Mouse (Mus musculus) adrenal gland, postnatal 4 days (tissue): Measurements from ENCODE around the gene Per2. TPM values are rescaled to one million over a fixed set of nuclear protein-coding genes. Genes with fewer than 3 reads are reported as not detected.

ENCODE experiments used
- DNase-seq, 2 experiments: peaks; one replicate each; pipeline ENCODE4 v3.0.0; 2021 to 2022; ENCODE audit warnings: low spot score in 2 of 2, mixed read lengths in 2 of 2
- total RNA-seq, 2 experiments: library from RNA; stranded (reverse); gene quantifications; 2 replicates each; pipeline ENCODE4 v1.2.3; 2021

Gene Per2
- total RNA-seq, 2 experiments from 2014 or later, result 23.6 to 27.1 TPM

DNA sequence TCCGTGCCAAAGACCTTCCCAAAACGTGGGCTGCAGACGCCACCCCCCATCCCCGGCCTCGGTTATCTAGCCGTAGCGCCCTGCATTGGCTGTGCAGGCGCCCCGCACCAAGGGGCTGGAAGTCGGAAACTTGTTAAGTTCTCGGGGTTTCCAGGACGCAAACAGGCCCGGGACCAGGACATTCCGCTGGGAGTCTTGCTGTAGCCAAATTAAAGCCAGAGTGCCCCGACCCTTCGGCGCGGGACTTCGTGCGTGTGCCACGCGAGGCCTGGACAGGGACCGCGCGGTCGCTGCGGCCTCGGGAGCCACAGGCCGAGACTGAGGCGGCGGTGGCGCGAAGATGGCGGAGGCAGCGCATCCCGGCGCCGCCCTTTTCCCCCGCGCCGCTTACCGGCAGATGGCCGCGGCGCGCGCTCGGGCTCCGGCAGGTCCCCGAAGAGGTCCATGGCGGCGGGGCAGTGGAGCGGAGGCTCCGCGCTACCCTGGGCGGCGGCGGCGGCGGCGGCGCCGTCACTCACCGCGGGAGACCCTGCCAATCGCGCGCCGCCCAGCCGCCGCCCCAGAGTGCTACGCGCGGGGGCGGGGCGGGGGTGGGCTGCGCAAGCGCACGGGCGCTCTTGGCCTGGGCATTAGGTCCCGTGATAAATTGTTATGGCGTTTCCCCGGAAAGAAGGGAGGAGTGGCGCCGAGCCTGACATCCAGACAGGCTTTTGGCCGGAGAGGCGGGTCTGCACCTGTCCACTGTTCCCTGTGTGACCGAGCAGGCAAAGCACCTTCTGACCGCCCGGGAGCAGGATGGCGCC lies 60.7 kb downstream of the Per2 start, which contains the start of gene Ilkap:
Gene Ilkap, minus strand, starts transcription at position 556 of the 803 bp plus-strand sequence.
- peak; percentile 46 to 64 for DNase-seq

DNA sequence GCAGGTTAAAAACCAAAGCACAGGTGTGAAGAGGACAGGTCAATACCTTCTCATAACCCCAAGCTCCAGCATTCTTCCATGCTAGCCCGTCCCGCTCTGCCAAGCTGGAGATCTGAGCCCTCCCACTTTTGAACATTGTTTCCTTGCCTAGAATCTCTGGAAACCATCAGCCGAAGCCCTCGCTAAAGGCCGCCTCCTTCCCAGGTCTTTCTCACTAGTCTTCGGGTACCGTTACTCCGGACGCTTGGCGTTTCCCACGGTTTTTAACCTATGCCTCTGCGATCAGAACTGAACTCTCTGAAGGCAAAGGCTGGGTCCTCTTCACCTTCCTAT lies 61.2 kb downstream of the Per2 start:
- no peak for DNase-seq

DNA sequence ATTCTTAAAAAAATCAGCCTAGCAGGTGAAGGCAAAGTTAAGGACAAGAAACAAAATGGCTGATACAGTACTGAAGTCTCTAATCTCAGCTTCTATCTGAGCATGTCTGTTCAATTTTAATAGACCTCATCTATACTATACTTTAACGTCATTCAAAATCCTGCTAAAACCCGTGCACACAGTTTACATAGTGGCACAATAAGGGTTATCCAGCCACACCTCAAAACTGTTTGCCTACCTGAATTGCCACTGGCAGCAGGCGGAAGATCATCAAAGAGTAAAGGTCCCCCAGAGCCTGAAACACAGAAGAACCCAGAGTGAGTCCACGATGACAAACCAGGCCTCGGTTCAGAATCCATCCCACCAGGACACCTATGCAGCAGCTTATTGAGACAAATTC lies 68.8 kb downstream of the Per2 start:
- DNase-seq, result no peak

DNA sequence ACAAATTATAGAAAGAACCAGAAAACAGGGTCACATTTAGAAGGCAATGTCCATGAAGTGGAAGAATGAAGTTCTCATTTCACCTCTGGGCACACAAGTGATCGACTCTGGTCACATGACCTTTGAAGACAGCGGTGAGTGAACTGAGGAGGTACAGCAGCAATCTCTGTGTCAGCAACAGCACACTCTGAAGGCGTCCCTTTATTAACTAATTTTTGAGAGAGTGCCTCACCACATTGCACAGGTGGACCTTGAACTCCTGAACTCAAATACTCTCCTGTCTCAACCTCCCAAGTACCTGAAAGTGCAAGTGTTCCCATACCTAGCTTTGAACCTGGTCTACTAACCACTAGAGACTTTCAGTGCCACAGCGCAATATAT lies 78.0 kb downstream of the Per2 start:
- no peak for DNase-seq

DNA sequence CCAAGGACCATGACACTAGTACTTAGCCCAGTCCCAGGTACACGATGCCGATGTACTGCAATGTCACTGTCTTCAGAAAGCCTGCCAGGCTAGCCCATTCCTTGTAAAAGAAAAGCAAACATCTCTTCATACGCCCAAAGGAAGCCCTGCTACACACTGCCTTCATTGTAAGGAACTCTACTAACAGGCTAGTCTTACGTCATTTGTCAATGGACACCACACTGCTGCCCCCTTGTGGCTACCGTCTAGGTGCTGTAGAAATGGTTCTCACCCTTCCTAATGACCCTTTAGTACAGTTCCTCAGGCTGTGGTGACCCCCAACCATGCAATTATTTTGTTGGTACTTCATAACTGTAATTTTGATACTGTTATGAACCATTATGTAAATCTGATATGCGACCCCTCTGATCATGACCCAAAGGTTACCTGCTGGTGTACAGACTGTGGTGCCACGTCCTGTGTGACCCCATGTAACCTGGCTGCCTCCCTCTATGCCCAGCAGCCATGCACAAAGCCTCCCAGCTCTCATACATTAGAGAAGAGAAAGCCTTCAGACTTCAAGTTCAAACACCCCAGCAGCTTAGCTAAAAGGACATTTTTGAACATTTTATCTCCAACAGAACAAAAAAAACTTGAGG lies 78.6 kb downstream of the Per2 start:
- DNase-seq, result peak; percentile 31 to 51

DNA sequence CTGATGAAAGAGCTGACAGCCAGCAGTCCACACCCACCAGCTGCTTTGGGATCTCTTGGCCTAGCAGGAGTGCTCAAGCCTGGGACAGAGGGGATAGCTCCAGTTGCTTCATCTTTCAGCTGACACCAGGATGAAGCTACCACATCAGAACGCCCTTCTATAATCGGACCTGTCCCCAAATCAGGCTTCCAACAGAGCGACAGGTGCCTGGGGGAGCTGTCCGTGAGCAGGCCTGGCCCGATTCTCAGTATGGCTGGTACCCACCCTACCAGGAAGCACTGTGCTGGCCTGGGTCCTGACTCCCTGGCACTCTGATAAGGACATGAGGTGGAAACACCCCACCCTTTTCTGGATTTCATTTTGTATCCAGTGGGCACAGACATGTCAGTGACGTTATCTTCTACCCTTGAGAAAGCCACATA lies 85.7 kb downstream of the Per2 start:
- DNase-seq, result no peak

DNA sequence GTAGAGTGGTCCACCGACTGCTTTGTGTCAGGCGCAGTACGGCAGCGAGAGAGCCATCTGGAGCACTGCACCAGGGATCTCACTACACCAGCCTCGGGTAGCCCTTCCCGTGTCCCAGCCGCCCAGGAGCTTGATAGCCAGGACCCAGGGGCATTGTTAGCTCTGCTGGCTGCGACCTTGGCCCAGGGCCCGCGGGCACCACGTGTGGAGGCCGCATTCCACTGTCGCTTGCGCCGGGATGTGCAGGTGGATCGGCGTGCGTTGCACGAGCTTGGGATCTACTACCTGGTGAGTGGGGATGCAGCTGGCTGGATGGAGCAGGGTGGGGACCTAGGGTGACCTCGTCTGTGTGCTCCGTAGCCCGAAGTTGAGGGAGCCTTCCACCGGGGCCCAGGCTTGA lies 89.1 kb downstream of the Per2 start:
- no peak for DNase-seq

DNA sequence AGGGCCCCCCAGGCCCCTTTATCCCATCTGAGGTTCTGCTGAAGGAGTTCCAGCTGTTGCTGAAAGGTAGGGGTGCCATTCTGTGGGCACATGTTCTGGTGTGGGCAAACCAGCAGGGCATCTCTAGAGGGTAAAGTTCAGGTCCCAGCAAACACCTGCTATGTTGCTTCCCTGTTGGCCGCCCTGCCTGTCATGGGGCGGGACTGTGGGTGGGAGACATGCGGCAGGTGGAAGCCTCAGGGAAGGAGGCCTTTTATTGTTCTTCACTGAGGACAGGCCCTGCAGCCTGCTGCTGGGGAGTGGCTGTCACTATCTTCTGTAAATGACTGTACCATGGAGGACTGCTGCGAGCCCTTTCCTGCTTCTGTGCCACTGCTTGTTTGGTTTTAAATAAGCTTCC lies 89.7 kb downstream of the Per2 start:
- no peak for DNase-seq

DNA sequence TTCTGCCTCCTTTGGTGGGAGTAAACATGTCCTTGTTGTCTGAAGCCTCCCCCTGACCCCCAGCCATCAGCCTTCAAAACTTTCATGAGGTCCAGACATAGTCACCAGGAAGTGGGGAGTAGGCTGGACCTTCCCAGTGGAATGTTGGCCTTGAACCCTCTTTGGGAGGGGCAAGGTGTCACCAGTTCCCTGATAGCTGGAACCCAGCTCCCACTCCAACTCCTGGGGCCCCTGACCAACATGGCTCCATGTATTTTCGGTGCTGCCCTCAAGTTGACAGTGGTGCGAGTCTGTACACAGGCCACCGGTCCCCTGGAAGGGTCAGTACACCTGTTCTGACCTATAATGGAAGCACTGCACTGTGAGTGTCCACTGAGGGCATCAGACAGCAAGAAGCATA lies 91.8 kb downstream of the Per2 start:
- no peak for DNase-seq

DNA sequence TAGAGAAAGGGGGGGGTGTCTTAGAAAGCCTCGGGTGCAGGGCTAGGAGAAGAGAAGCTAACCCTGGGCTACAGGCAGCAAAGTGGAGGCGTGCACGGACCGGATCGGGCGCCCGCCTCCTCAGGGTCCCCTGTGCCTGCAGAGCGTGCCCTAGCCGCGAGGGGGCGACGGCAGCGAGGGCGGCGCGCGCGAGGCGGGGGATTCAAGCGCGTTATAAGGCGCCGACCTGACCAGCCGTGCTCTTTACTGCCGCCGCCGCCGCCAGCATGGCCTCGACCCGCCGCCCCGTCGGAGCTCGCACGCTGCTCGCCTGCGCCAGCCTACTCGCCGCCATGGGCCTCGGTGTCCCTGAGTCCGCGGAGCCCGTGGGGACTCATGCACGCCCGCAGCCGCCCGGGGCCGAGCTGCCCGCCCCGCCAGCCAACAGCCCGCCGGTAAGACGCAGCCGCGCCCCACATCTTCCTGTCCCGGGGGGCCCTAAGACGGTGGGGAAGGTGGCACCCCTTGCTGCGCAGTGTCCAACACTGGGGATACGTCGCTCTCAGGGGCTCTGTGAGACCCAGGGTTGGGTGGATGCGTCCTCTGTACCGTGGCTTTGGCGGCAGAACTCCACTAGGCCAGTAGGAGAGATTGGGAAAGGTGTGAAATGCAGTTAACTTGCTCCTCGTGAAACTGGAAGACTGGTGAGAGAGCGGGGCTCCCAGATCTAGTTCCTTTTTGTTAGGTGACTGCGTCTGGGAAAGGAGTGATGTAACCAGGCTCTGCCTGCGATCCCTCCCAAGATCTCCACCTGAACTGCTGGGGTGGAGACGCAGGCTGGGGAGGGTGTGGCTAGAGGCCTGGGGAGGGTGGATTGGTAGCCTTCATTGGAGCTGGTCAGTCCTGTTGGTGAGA lies 92.7 kb downstream of the Per2 start, which contains the start of gene Erfe:
Gene Erfe, plus strand, starts transcription at position 216 of the 894 bp plus-strand sequence.
- DNase-seq, result peak; percentile 45 to 59

Other genes with a start within 250 kb of the Per2 start
- 10 to 100 TPM; 49.7 to 52.0 TPM for gene Ube2f, start 209.0 kb downstream of the Per2 start, total RNA-seq
- gene Scly, start 161.0 kb downstream of the Per2 start, total RNA-seq, result 10 to 100 TPM; 18.8 to 21.3 TPM
- gene Espnl, start 137.2 kb downstream of the Per2 start, total RNA-seq, result under 1 TPM; 0.06 to 0.08 TPM
- gene Klhl30, start 108.3 kb downstream of the Per2 start, total RNA-seq, result 1 to 10 TPM; 1.5 to 3.5 TPM
- 1 to 10 TPM; 1.7 to 1.8 TPM for gene Erfe, start 92.9 kb downstream of the Per2 start, total RNA-seq
- 100 to 1,000 TPM; 104 TPM for gene Ilkap, start 60.5 kb downstream of the Per2 start, total RNA-seq
- gene Hes6, start 45.3 kb downstream of the Per2 start, total RNA-seq, result 10 to 100 TPM; 56.0 to 71.0 TPM
- gene Traf3ip1, start 35.3 kb upstream of the Per2 start, total RNA-seq, result 10 to 100 TPM; 10.5 to 12.6 TPM
- gene Asb1, start 81.2 kb upstream of the Per2 start, total RNA-seq, result 10 to 100 TPM; 19.0 to 25.7 TPM